Mouse (Mus musculus) cerebellum, postnatal 14 days (tissue): Measurements from ENCODE around the gene C2cd4a.

ENCODE experiments used
- DNase-seq, 2 experiments: peaks; one replicate each; pipeline ENCODE4 v3.0.0; 2021; ENCODE audit warnings: mixed read lengths in 2 of 2

The C2cd4a gene

GRCm38 (mm10) chr9:67832046-67832605 lies at the start of gene C2cd4a:
Gene C2cd4a, minus strand, starts transcription at chr9:67832330.
- peak; percentile 32 to 38 for DNase-seq

GRCm38 (mm10) chr9:67878197-67878769 lies 46.2 kb upstream of the C2cd4a start:
- DNase-seq: no peak

GRCm38 (mm10) chr9:67877081-67877718 lies 45.1 kb upstream of the C2cd4a start:
- no peak for DNase-seq

- peak; percentile 63 to 69 for DNase-seq
Observed at GRCm38 (mm10) chr9:67875337-67875736, 43.2 kb upstream of the C2cd4a start.

GRCm38 (mm10) chr9:67874522-67875222 lies 42.5 kb upstream of the C2cd4a start:
- DNase-seq: no peak

- DNase-seq: no peak
Observed at GRCm38 (mm10) chr9:67869691-67870450, 37.7 kb upstream of the C2cd4a start.

- DNase-seq: no peak
Observed at GRCm38 (mm10) chr9:67867411-67867810, 35.3 kb upstream of the C2cd4a start.

GRCm38 (mm10) chr9:67865411-67865810 lies 33.3 kb upstream of the C2cd4a start:
- DNase-seq: no peak

- no peak for DNase-seq
Observed at GRCm38 (mm10) chr9:67864011-67864410, 31.9 kb upstream of the C2cd4a start.

- no peak for DNase-seq
Observed at GRCm38 (mm10) chr9:67863332-67863731, 31.2 kb upstream of the C2cd4a start.

GRCm38 (mm10) chr9:67860273-67860672 lies 28.1 kb upstream of the C2cd4a start:
- DNase-seq: no peak

- DNase-seq: peak in 1 of 2 experiments; percentile 63
Observed at GRCm38 (mm10) chr9:67851150-67851549, 19.0 kb upstream of the C2cd4a start.

- no peak for DNase-seq
Observed at GRCm38 (mm10) chr9:67849846-67850245, 17.7 kb upstream of the C2cd4a start.

- DNase-seq: no peak
Observed at GRCm38 (mm10) chr9:67849397-67849796, 17.3 kb upstream of the C2cd4a start.

- DNase-seq: no peak
Observed at GRCm38 (mm10) chr9:67847606-67848005, 15.5 kb upstream of the C2cd4a start.

GRCm38 (mm10) chr9:67846089-67846488 lies 14.0 kb upstream of the C2cd4a start:
- no peak for DNase-seq

- DNase-seq: peak; percentile 59 to 69
Observed at GRCm38 (mm10) chr9:67845648-67846047, 13.5 kb upstream of the C2cd4a start.

- no peak for DNase-seq
Observed at GRCm38 (mm10) chr9:67845012-67845411, 12.9 kb upstream of the C2cd4a start.

GRCm38 (mm10) chr9:67842797-67843196 lies 10.7 kb upstream of the C2cd4a start:
- no peak for DNase-seq

GRCm38 (mm10) chr9:67839981-67840859 lies 8.1 kb upstream of the C2cd4a start, which contains the start of gene Vps13c:
Gene Vps13c, plus strand, starts transcription at chr9:67840396.
- peak; percentile 88 to 89 for DNase-seq

GRCm38 (mm10) chr9:67837311-67837710 lies 5.2 kb upstream of the C2cd4a start:
- DNase-seq: no peak

GRCm38 (mm10) chr9:67834535-67834934 lies 2.4 kb upstream of the C2cd4a start:
- DNase-seq: no peak
